Mouse (Mus musculus) kidney, postnatal 0 days (tissue): ENCODE data around the gene Tomm6. TPM values are rescaled to one million over a fixed set of nuclear protein-coding genes. Genes with fewer than 3 reads are reported as not detected.

Source experiments
- ATAC-seq: fragments of 200-750 bp; cut with Nextera tagmentation; replicated peaks from 2 replicates; pipeline ENCODE4 v1.8.0; 2017; ENCODE audit warnings: low read depth, moderate number of reproducible peaks, moderate TSS enrichment, moderate library complexity; ENCODE audit not compliant: low FRiP score
- DNase-seq: peaks from one replicate; pipeline ENCODE4 v3.0.0-alpha.2; 2016; ENCODE audit warnings: low spot score
- H3K27ac ChIP-seq: fragments of 300-500 bp; sonication (generic); 2 replicates; pipeline ENCODE4 v1.5.1; 2014; ENCODE audit warnings: mild to moderate bottlenecking
- H3K27me3 ChIP-seq: fragments of 300-500 bp; sonication (generic); 2 replicates; pipeline ENCODE4 v1.6.1; 2014; ENCODE audit warnings: low read length, mixed read lengths; ENCODE audit not compliant: insufficient read depth
- H3K36me3 ChIP-seq: fragments of 300-500 bp; sonication (generic); 2 replicates; pipeline ENCODE4 v1.6.1; 2014; ENCODE audit warnings: low read length, mixed read lengths; ENCODE audit not compliant: insufficient read depth
- H3K4me1 ChIP-seq: fragments of 300-500 bp; sonication (generic); replicated peaks from 2 replicates; pipeline ENCODE4 v1.6.1; 2014; ENCODE audit warnings: antibody characterized with exemption, low read length, mixed read lengths; ENCODE audit not compliant: insufficient read depth
- H3K4me2 ChIP-seq: fragments of 300-500 bp; sonication (generic); 2 replicates; pipeline ENCODE4 v1.6.1; 2014; ENCODE audit warnings: mild to moderate bottlenecking, low read length, moderate library complexity, mixed read lengths
- H3K4me3 ChIP-seq: fragments of 300-500 bp; sonication (generic); replicated peaks from 2 replicates; pipeline ENCODE4 v1.5.1; 2014; ENCODE audit warnings: low read depth, low read length
- H3K9ac ChIP-seq: fragments of 300-500 bp; sonication (generic); 2 replicates; pipeline ENCODE4 v1.6.1; 2014; ENCODE audit warnings: low read depth, low read length
- H3K9me3 ChIP-seq: fragments of 300-500 bp; sonication (generic); replicated peaks from 2 replicates; pipeline ENCODE4 v1.6.1; 2016; ENCODE audit warnings: low read length, inconsistent platforms, mixed read lengths
- CTCF ChIP-seq: IDR thresholded peaks from 2 replicates; pipeline ENCODE4 v1.5.1; 2016; ENCODE audit warnings: antibody characterized with exemption, low read depth, mild to moderate bottlenecking, moderate library complexity
- WGBS: fragments of 180-500 bp; shearing (Covaris S2); extraction: QIAGEN DNeasy Blood & Tissue Kit; methylation state at CpG from one replicate; pipeline ENCODE4 v1.1.7; 2014; 5-methylcytosine and 5-hydroxymethylcytosine counted together
- polyA plus RNA-seq: library from polyadenylated mRNA; unstranded; fragments of >200 nt; fragmentation: Nextera tagmentation; extraction: Ambion mirVana; gene quantifications from 2 replicates; pipeline ENCODE4 v1.2.1, GENCODE M21; 2015

Gene Tomm6
- polyA plus RNA-seq, 1 experiment from 2014 or later = 450 TPM

DNA sequence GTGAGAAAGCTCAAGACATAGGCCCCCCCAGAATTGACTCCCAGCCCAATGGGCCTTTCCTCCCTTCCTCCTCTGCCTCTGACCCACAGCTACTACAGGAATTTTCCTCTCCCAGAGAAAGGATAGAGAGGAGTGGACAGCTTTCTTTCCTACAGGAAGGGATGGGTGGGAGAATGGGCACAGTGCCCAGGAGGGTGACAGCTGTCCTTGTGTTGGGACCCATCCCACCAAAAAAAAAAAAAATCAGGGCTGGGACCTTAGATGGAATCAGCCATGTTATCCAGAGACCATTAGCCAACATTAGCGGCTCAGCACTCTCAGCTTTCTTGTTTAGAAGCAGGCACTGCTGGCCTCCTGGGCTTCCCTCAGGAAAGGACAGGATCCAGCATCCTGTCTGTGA, 18.0 kb upstream of the Tomm6 start:
- no peak for ATAC-seq
- Histone ChIP-seq H3K27me3 (no peaks in the 10 kb centered on the region), H3K9me3 (no peaks in the 10 kb centered on the region), H3K4me1 (no peaks in the 10 kb centered on the region), H3K36me3 (peaks cover 15% of the 10 kb centered on the region), H3K9ac (no peak overlapping the region), H3K4me3 (no peak overlapping the region), H3K27ac (no peak overlapping the region), H3K4me2 (no peak overlapping the region)
- no peak for TF ChIP-seq CTCF
- 55% methylated on average over 1 of the region's 1 CpGs for WGBS
- peak; percentile 46 for DNase-seq

DNA sequence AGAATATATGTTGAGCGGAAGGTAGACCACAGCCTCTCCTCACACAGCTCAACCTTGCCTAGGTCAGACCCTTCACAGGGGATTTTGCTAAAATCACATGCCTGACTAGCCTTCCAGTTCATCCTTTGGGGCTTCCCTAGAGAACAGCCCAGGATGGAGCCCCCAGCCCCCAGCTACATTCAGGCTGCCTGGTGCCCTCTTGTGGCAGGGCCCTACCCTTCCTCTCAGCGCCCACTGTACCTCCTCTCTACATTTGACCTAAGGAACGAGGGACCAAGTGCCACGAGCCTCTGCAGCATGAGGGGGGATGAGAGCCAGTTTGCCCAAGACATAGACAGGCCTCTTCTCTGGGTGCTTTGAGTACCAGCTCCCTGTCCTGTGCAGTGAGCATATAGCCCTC, 16.5 kb upstream of the Tomm6 start:
- Histone ChIP-seq H3K4me3 (no peak overlapping the region), H3K4me2 (no peak overlapping the region), H3K9ac (no peak overlapping the region), H3K27ac (no peak overlapping the region), H3K4me1 (no peaks in the 10 kb centered on the region), H3K27me3 (no peaks in the 10 kb centered on the region), H3K36me3 (peaks cover 16% of the 10 kb centered on the region), H3K9me3 (no peaks in the 10 kb centered on the region)
- ATAC-seq (no peak), DNase-seq (no peak)
- 86% methylated on average over 4 of the region's 4 CpGs for WGBS
- peak; percentile 24; the same call in 1 of the 2 replicates for TF ChIP-seq CTCF

- H3K36me3 ChIP-seq = peaks cover 19% of the 10 kb centered on the region
- H3K9me3 ChIP-seq = no peaks in the 10 kb centered on the region
- H3K27me3 ChIP-seq = no peaks in the 10 kb centered on the region
- no peak overlapping the region for H3K27ac ChIP-seq
- no peaks in the 10 kb centered on the region for H3K4me1 ChIP-seq
- 42% methylated on average over 20 of the region's 20 CpGs for WGBS
- no peak overlapping the region for H3K9ac ChIP-seq
- DNase-seq (no peak), ATAC-seq (no peak)
- H3K4me2 ChIP-seq = no peak overlapping the region
- H3K4me3 ChIP-seq = no peak overlapping the region
- TF ChIP-seq CTCF = no peak
These were observed 15.4 kb upstream of the Tomm6 start for GRCm38 (mm10) chr17:47703556-47703955.

DNA sequence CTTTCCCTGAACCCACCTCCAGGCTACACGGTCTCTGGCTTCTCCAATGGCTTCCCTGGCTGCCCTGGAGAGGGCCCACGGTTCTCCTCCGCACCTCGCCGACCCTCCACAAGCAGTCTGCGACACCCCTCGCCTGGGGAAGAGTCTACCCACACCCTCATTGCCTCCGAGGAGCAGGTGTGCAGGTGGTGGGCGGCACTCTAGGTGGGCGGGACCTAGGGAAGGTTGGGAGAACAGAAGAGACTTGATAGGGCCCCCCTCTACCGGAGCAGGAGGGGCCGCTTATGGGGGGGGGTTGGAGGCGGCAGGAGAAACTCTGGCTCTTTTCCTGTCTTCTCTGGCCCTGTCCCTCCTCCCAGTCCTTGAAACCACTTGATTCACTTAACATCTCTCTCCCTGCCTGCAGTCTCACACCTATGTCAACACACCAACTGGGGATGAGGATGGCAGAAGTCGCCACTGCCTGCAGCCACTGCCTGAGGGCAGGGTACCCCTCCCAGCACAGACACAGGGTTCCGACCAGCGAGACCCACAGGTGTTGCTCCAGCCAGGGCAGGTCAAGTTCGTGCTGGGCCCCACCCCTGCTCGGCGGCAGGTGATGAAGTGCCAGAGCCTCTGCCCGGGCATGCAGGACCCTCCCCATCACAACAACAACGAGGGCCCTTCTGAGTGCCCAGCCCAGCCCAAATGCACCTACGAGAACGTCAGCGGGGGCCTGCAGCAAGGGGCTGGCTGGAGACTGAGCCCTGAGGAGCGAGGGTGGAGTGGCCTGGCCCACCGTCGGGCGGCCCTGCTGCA, 14.6 kb upstream of the Tomm6 start:
- Histone ChIP-seq H3K4me3 (no peak overlapping the region), H3K9me3 (no peaks in the 10 kb centered on the region), H3K27me3 (no peaks in the 10 kb centered on the region), H3K4me2 (no peak overlapping the region), H3K27ac (no peak overlapping the region), H3K9ac (no peak overlapping the region), H3K36me3 (peaks cover 19% of the 10 kb centered on the region), H3K4me1 (no peaks in the 10 kb centered on the region)
- TF ChIP-seq CTCF = no peak
- WGBS = 56% methylated on average over 28 of the region's 28 CpGs
- ATAC-seq (no peak), DNase-seq (no peak)

- H3K27me3 ChIP-seq = no peaks in the 10 kb centered on the region
- H3K9ac ChIP-seq = no peak overlapping the region
- TF ChIP-seq CTCF = no peak
- no peak overlapping the region for H3K27ac ChIP-seq
- DNase-seq = no peak
- no peaks in the 10 kb centered on the region for H3K9me3 ChIP-seq
- no peaks in the 10 kb centered on the region for H3K4me1 ChIP-seq
- 76% methylated on average over 9 of the region's 9 CpGs for WGBS
- H3K36me3 ChIP-seq = peaks cover 19% of the 10 kb centered on the region
- no peak overlapping the region for H3K4me3 ChIP-seq
- H3K4me2 ChIP-seq = no peak overlapping the region
- ATAC-seq = no peak
These were observed 13.6 kb upstream of the Tomm6 start for GRCm38 (mm10) chr17:47701793-47702192.

GRCm38 (mm10) chr17:47699055-47699454, 10.9 kb upstream of the Tomm6 start:
- Histone ChIP-seq H3K9ac (no peak overlapping the region), H3K9me3 (no peaks in the 10 kb centered on the region), H3K4me1 (peaks cover 5% of the 10 kb centered on the region; the same call in 1 of the 2 replicates), H3K36me3 (peaks cover 19% of the 10 kb centered on the region), H3K4me2 (no peak overlapping the region), H3K4me3 (no peak overlapping the region), H3K27ac (no peak overlapping the region), H3K27me3 (no peaks in the 10 kb centered on the region)
- DNase-seq (no peak), ATAC-seq (no peak)
- 65% methylated on average over 2 of the region's 2 CpGs for WGBS
- TF ChIP-seq CTCF = no peak
